Comparison of ENCODE assay signal across 18 mouse cellular contexts in the genomic region with DNA sequence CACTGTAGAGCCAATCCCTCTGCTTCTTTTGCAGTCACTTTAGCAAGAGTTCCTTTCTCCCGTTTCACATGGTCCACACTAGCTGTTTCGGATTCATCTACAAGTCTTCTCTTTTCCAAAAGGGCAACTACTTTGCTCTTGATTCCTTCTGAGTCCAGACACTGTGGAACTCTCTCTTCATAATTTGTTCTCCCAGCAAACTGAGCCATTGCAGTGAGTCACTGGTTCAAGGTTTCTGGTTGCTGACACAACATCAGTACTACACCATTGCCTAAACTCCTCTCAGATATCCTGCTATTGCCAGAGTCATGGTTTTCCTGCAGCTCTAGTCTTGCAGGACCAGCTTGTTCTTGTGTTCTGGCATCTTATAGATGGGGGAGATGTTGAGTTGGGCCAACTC.
"Had no signal": no experiment of that assay in that cellular context is flagged by ENCODE, and none has a peak within 500 bp of the region (broad histone marks: within the 10 kb centered on the region; RNA-seq: fewer than 3 reads in every experiment).

No protein-coding gene starts in this region.

- H3K27ac ChIP-seq: lung, embryonic 15.5 days; macrophage; midbrain, embryonic 13.5 days; midbrain, embryonic 15.5 days; neural tube, embryonic 13.5 days; neural tube, embryonic 15.5 days had no signal

- DNase-seq: lung, adult 2 months; lung, postnatal 14 days; lung, postnatal 36 days; retina, postnatal 1 day; right cerebral cortex, adult 18-20 months; right cerebral cortex, postnatal 25 days; right cerebral cortex, postnatal 4 days; spleen, adult 18-20 months; thymus, adult 18-20 months; thymus, postnatal 14 days; thymus, postnatal 36 days had no signal

- H3K4me3 ChIP-seq: lung, embryonic 15.5 days; megakaryocyte, embryonic 14.5 days; midbrain, embryonic 13.5 days; midbrain, embryonic 15.5 days; neural tube, embryonic 13.5 days; neural tube, embryonic 15.5 days had no signal
